Mouse (Mus musculus) forebrain, postnatal 0 days (tissue): Measurements from ENCODE around the gene Btbd18. TPM values are rescaled to one million over a fixed set of nuclear protein-coding genes. Genes with fewer than 3 reads are reported as not detected.

Source experiments
- ATAC-seq: fragments of 200-750 bp; cut with Nextera tagmentation; 2 replicates; pipeline ENCODE4 v1.8.0; 2017; ENCODE audit warnings: mild to moderate bottlenecking, moderate library complexity
- DNase-seq: peaks from one replicate; pipeline ENCODE4 v3.0.0-alpha.2; 2015
- H3K27ac ChIP-seq: fragments of 300-500 bp; sonication (generic); 2 replicates; pipeline ENCODE4 v1.5.1; 2014; ENCODE audit warnings: low read depth, mild to moderate bottlenecking, antibody characterized with exemption, low read length, moderate library complexity, mixed read lengths
- H3K27me3 ChIP-seq: fragments of 300-500 bp; sonication (generic); 2 replicates; pipeline ENCODE4 v1.6.1; 2014; ENCODE audit warnings: mild to moderate bottlenecking, low read length, mixed read lengths; ENCODE audit not compliant: insufficient read depth
- H3K36me3 ChIP-seq: fragments of 300-500 bp; sonication (generic); 2 replicates; pipeline ENCODE4 v1.6.1; 2014; ENCODE audit warnings: mild to moderate bottlenecking, moderate library complexity; ENCODE audit not compliant: insufficient read depth
- H3K4me1 ChIP-seq: fragments of 300-500 bp; sonication (generic); 2 replicates; pipeline ENCODE4 v1.6.1; 2014; ENCODE audit warnings: antibody characterized with exemption; ENCODE audit not compliant: insufficient read depth
- H3K4me2 ChIP-seq: fragments of 300-500 bp; sonication (generic); 2 replicates; pipeline ENCODE4 v1.6.1; 2014; ENCODE audit warnings: low read depth, mild to moderate bottlenecking, moderate library complexity
- H3K4me3 ChIP-seq: fragments of 300-500 bp; sonication (generic); 2 replicates; pipeline ENCODE4 v1.5.1; 2014; ENCODE audit warnings: low read depth, low read length, mixed read lengths
- H3K9ac ChIP-seq: fragments of 300-500 bp; sonication (generic); 2 replicates; pipeline ENCODE4 v1.6.1; 2014; ENCODE audit warnings: mild to moderate bottlenecking
- H3K9me3 ChIP-seq: fragments of 300-500 bp; sonication (generic); 2 replicates; pipeline ENCODE4 v1.6.1; 2016; ENCODE audit warnings: low read length
- CTCF ChIP-seq: sonication (generic); IDR thresholded peaks from 2 replicates; pipeline ENCODE4 v1.5.1; 2016; ENCODE audit warnings: antibody characterized with exemption, control low read depth, low read depth
- WGBS: fragments of 180-500 bp; shearing (Covaris S2); extraction: QIAGEN DNeasy Blood & Tissue Kit; methylation state at CpG from one replicate; pipeline ENCODE4 v1.1.7; 2014; 5-methylcytosine and 5-hydroxymethylcytosine counted together
- polyA plus RNA-seq: library from polyadenylated mRNA; unstranded; fragments of >200 nt; fragmentation: Nextera tagmentation; extraction: Ambion mirVana; gene quantifications from 2 replicates; pipeline ENCODE4 v1.2.1, GENCODE M21; 2015
- total RNA-seq: library from RNA; depleted of rRNA; stranded (reverse); fragments of >200 nt; gene quantifications from 2 replicates; pipeline ENCODE4 v1.2.3, GENCODE M21; 2014

The Btbd18 gene
- total and polyA plus RNA-seq, 2 experiments from 2014 or later, result 0.10 to 0.25 TPM

DNA sequence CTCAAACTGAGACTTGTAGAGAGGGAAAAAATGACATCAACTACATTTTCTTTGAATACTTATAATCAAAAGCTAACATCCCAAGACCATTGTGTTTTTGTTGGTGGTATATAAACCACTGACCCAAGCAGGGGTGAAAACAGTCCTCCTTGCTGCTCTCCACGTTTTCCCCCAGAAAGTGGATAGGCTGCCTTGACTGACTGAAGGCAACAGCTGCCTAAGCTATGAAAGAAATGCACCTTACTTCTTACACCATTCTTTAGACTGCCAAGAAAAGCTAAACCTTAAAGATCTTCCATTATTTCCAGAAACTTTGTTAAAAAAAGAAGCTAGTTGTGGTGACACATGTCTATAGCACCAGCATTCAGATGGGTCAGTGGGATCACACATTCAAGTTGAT is 12.7 kb upstream of the Btbd18 start:
- Histone ChIP-seq H3K9ac (no peak overlapping the region), H3K4me1 (peaks cover 9% of the 10 kb centered on the region; the same call in 1 of the 2 replicates), H3K4me2 (no peak overlapping the region), H3K4me3 (no peak overlapping the region), H3K27ac (no peak overlapping the region), H3K27me3 (no peaks in the 10 kb centered on the region), H3K9me3 (no peaks in the 10 kb centered on the region), H3K36me3 (no peaks in the 10 kb centered on the region)
- WGBS, result 85% methylated on average over 1 of the region's 1 CpGs
- TF ChIP-seq CTCF, result no peak
- no peak for DNase-seq
- ATAC-seq, result no peak

DNA sequence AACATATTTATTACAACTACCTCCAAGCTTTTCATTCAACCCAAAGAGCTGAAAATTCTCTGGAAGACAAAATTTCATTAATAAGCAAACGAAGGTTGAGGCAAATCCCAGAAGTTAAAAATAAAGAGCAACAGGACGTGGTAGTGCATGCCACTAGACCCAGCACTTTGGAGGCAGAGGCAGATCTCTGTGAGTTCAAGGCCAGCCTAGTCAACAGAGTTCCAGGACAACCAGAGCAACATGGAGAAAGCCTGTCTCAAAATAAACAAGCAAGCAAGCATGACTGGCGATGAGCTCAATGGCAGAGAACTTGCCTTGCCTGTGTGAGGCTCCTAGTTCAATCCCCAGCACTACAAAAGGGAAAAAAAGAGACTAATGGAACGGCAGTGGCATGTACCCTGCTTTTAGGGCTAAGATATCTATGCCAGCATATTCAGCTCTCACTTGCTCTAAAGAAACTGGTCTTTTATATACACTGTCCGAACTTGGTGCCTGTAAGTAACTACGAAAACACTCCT is 11.8 kb upstream of the Btbd18 start:
- H3K36me3 ChIP-seq, result no peaks in the 10 kb centered on the region
- H3K4me2 ChIP-seq, result peak overlapping the region; percentile 73
- H3K9me3 ChIP-seq, result no peaks in the 10 kb centered on the region
- ATAC-seq (no peak), DNase-seq (no peak)
- H3K4me3 ChIP-seq, result peak overlapping the region; percentile 68
- no peak for TF ChIP-seq CTCF
- peaks cover 9% of the 10 kb centered on the region; the same call in 1 of the 2 replicates for H3K4me1 ChIP-seq
- no peaks in the 10 kb centered on the region for H3K27me3 ChIP-seq
- H3K27ac ChIP-seq, result no peak overlapping the region
- H3K9ac ChIP-seq, result no peak overlapping the region
- 85% methylated on average over 6 of the region's 6 CpGs for WGBS

DNA sequence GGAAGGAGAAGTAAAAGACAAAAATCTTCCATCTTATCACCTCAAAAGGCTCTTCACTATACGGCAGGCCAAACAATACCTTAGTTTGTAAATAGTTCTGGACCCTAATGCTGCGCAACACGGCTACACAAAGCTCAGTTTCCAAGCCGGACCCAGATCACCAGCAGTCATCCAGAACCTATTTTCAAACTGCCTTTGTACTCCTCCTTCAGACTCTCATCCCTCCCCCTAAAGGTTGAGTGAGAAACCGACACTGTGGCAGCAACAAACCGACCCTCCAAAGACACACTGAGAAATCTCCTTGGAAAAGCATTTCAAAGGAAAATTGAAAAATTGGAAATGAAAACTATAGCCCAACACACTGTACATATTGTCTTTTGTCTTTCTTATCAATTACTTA is 10.5 kb upstream of the Btbd18 start:
- Histone ChIP-seq H3K4me1 (peaks cover 9% of the 10 kb centered on the region; the same call in 1 of the 2 replicates), H3K27ac (peak overlapping the region; percentile 54), H3K9me3 (no peaks in the 10 kb centered on the region), H3K9ac (peak overlapping the region; percentile 52), H3K27me3 (no peaks in the 10 kb centered on the region), H3K4me3 (peak overlapping the region; percentile 68), H3K36me3 (no peaks in the 10 kb centered on the region), H3K4me2 (peak overlapping the region; percentile 73)
- 12% methylated on average over 6 of the region's 6 CpGs for WGBS
- TF ChIP-seq CTCF, result peak; percentile 43
- ATAC-seq, result no peak
- DNase-seq, result peak; percentile 51

DNA sequence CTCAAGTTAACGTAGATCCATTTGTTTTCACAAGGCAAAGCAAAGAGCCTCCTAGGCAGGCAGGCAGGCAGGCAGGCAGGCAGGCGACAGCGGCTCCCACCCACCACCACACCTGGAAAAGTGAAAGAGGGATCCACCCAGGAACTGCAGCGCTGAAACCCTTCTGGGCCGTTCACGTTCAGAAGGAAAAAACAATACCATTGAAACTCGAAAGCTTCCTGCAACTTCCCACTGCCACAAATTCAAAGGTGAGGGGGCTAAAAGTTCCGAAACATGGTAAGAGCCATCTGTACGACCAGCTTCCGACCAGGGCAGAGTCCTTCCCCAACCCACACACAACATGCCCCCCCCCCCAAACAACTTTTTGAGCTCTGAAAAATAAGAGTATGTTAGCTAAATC is 9.2 kb upstream of the Btbd18 start:
- no peaks in the 10 kb centered on the region for H3K36me3 ChIP-seq
- H3K4me1 ChIP-seq, result peaks cover 9% of the 10 kb centered on the region; the same call in 1 of the 2 replicates
- H3K27ac ChIP-seq, result peak overlapping the region; percentile 29; the same call in 1 of the 2 replicates
- under 1% methylated on average over 10 of the region's 10 CpGs for WGBS
- no peaks in the 10 kb centered on the region for H3K27me3 ChIP-seq
- ATAC-seq, result no peak
- TF ChIP-seq CTCF, result no peak
- peak overlapping the region; percentile 73 for H3K4me2 ChIP-seq
- H3K9me3 ChIP-seq, result no peaks in the 10 kb centered on the region
- H3K9ac ChIP-seq, result peak overlapping the region; percentile 72
- H3K4me3 ChIP-seq, result peak overlapping the region; percentile 68
- DNase-seq, result no peak

DNA sequence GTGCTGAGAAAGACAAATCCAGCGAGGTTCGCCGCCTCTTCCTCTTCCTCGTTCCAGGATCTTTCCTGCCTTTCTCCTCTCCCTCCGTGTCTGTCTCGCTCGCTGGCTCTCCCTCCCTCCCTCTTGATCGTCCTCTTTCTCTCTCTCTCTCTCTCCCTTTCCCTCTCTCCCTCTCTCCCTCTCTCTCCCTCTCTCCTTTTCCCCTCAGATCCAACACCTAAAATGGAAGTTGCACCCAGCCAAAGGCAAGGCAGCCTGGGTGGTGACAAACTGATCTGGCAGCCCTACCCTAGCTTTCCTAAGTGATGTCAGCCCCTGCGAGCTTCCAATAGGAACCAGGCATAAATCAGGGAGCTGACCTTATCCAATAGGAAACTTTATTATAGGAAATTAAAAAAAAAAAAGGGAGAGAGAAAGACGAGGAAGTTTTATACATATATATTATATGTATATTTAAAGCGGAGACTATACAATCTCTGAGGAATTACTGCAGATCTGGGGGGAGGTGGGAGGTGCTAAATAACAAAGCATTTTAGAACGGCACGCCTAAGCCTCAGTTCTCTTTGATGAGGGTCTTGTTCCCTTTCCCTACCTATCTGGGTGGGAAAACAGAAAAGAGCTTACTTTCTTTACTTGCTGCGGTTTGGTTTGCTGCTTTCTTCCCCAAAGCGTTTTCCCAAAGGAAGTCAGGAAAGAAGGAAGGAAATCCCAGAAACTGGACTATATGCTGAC is 8.2 kb upstream of the Btbd18 start, which contains the start of gene Ctnnd1:
Ctnnd1 (minus strand) TSS at position 302 of the 732 bp plus-strand sequence.
- 0% methylated on average over 15 of the region's 15 CpGs for WGBS
- peak; percentile 100 for ATAC-seq
- peak within 1 kb of the TSS; percentile 68 for H3K4me3 ChIP-seq

DNA sequence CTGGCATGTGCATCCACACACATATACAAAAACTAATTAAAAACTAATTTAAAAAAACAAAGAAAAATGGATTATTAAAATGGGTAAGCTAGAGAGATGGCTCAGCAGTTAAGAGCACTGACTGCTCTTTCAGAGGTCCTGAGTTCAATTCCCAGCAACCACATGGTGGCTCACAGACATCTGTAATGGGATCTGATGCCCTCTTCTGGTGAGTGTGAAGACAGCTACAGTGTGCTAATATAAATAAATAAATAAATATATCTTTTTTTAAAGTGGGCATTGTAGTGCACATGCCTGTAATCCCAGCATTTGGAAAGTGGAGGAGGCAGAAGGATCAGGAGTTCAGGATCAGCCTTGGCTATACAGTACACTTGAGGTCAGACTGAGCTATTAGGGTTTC is 5.5 kb upstream of the Btbd18 start:
- H3K4me2 ChIP-seq, result no peak overlapping the region
- H3K9me3 ChIP-seq, result no peaks in the 10 kb centered on the region
- TF ChIP-seq CTCF, result 0 out of 2 replicates have a peak, but pooled peaks have one; percentile 36
- no peak overlapping the region for H3K9ac ChIP-seq
- H3K36me3 ChIP-seq, result no peaks in the 10 kb centered on the region
- no peak overlapping the region for H3K4me3 ChIP-seq
- DNase-seq (no peak), ATAC-seq (no peak)
- no peak overlapping the region for H3K27ac ChIP-seq
- no peaks in the 10 kb centered on the region for H3K27me3 ChIP-seq
- no peaks in the 10 kb centered on the region for H3K4me1 ChIP-seq

More for the DNA sequence above, 8.2 kb upstream of the Btbd18 start, which contains the start of gene Ctnnd1:
- TF ChIP-seq CTCF, result no peak
- peaks cover 9% of the 10 kb centered on the region; the same call in 1 of the 2 replicates for H3K4me1 ChIP-seq
- peak within 1 kb of the TSS; percentile 73 for H3K4me2 ChIP-seq
- no peaks in the 10 kb centered on the region for H3K27me3 ChIP-seq
- DNase-seq, result peak; percentile 96
- H3K27ac ChIP-seq, result peak within 1 kb of the TSS; percentile 95
- H3K36me3 ChIP-seq, result no peaks in the 10 kb centered on the region
- H3K9me3 ChIP-seq, result no peaks in the 10 kb centered on the region
- peak within 1 kb of the TSS; percentile 72 for H3K9ac ChIP-seq

DNA sequence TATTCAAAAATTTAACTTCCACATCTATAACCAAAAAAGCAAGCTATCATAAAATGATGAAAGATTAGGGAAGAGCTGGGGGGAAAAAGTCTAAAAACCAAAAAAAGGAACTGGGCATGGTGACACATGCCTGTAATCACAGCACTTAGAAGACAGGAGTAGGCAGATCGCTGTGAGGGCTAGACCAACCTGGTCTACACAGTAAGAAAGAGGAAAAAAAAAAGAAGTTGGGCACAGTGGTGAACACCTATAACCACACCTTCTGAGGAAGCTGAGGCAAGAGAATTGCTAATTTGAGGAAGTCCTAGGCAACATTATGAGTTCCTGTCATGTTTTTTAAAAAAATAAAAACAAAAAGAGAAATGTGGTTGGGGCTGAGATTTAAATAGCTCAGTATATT is 3.0 kb upstream of the Btbd18 start:
- no peak for ATAC-seq
- H3K9ac ChIP-seq, result no peak overlapping the region
- H3K27me3 ChIP-seq, result no peaks in the 10 kb centered on the region
- H3K27ac ChIP-seq, result no peak overlapping the region
- no peak for TF ChIP-seq CTCF
- no peaks in the 10 kb centered on the region for H3K36me3 ChIP-seq
- H3K4me3 ChIP-seq, result no peak overlapping the region
- DNase-seq, result no peak
- H3K4me2 ChIP-seq, result no peak overlapping the region
- no peaks in the 10 kb centered on the region for H3K9me3 ChIP-seq
- 59% methylated on average over 1 of the region's 1 CpGs for WGBS
- H3K4me1 ChIP-seq, result no peaks in the 10 kb centered on the region
